Mouse (Mus musculus) left cerebral cortex, adult 9 months (tissue): ENCODE data around the gene Lmx1b.

Experiments used
- DNase-seq, 2 experiments: peaks; one replicate each; pipeline ENCODE4 v3.0.0; 2022; ENCODE audit warnings: low spot score in 2 of 2

The Lmx1b gene

DNA sequence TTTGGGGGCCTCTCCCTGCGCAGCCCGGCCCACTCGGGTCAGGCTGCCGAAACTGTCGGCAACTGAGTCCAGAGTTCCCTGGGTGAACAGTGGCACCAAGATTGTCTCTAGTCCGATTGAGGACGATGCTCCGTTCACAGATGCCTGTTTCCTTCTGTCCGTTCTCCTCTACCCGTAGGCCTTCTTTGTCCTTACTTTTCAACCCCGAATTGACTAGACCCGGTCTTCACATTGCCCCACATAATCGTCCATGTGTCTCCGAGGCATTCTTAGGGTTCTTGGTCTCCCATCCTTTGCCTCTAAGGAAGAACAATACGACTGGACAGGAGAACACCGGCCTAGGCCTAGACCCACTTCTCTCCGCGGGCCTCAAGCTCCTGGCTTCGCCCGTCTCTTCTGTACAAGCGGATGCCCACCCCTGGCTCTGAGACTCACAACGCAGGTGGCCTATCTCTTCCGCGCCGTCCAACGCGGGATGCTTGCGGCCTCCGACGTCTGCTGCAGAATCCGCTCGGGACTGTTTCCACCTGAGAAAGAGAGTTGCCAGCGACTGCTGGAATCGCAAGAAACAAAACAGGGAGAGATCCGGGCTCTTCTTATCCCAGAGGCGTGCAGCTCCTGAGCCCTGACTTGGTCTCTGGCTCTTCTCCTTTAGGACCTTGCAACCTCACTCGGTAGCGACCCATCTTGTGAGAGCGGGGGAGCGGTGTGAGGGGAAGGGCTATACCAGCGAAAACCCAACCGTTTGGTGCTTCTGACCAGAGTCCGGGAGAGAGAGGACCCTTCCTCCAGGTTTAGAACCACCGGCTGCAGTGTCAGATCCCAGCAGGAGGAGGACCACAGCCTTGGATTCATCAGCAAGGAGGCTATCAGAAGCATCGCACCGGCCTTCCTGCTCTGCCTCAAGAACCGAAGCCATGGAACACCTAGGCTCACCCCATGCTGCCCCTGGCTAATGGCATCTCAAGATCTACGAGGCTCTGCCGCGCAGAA lies 3.7 kb upstream of the Lmx1b start:
- no peak for DNase-seq

DNA sequence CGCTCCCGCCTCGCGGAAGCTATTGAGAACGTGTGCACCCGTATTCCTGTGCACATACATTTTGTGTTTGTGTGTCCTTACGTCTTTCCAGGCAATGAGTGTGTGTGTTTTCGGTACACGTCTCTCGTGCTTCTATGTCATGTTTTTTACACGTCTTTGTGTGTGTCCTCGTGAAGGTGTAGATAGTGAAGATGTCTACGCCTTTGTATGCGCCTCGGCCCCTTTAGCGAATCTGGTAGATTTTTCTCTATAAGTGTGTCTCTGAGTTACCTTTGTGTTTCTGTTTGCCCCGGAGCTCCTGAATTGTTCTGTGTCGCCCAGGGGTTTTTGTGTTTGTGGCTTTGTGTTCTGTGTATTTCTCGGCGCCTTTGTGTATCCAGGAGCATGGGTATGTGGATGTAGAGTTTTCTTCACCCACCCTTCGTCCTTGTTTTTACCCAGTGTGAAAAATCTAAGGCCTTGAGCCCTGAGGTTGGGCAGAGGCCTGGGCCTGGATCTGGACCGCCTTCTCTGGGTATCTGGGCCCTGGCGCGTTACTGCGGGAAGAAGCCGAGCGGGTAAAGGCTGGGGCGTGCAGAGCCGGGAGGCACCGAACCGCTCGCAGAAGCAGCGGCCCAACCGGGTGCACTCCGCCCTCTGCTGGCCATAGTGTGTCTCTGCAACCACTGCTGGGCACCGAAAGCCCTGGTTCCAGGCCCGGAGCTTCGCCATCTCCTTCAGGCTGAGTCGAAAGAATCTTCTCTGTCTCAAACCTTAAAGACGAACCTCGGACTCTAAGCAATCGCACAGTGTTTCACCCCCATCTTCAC lies 2.5 kb upstream of the Lmx1b start:
- peak in 1 of 2 experiments; percentile 71 for DNase-seq

DNA sequence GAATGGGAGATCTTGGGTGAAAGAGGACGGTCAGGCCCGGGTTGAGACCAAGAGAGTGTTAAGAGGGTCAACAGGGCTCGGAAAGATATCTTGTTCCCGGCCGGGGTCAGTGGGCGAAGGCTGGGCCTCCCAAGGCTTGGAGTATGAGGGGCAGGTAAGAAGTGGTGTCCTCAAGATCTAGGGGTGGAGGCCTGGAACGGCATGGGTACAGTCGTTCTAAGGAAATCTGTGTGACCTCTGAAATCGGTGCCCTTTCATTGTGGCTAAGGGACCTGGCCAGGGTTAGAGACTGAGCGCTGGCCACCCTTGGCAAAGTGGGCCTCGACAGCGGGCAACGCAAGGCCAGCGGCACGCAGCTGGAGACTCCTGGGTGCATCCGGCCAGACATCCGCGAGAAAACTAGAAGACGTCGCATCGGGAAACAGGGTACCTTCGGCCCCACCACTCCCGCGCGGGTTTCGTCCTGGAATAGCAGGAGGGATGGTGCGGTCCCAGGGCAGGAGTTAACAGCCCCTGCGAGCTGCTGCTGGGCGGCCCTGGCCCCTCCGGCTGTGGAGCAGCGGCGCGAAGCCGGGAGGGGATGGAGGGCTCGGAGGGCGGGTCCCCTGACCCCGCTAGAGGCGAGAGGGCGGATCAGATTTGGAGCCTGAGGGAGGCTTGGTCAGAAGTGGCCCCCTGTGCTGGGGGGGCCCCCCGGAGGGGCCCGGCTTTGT lies 1.7 kb upstream of the Lmx1b start:
- DNase-seq: no peak

DNA sequence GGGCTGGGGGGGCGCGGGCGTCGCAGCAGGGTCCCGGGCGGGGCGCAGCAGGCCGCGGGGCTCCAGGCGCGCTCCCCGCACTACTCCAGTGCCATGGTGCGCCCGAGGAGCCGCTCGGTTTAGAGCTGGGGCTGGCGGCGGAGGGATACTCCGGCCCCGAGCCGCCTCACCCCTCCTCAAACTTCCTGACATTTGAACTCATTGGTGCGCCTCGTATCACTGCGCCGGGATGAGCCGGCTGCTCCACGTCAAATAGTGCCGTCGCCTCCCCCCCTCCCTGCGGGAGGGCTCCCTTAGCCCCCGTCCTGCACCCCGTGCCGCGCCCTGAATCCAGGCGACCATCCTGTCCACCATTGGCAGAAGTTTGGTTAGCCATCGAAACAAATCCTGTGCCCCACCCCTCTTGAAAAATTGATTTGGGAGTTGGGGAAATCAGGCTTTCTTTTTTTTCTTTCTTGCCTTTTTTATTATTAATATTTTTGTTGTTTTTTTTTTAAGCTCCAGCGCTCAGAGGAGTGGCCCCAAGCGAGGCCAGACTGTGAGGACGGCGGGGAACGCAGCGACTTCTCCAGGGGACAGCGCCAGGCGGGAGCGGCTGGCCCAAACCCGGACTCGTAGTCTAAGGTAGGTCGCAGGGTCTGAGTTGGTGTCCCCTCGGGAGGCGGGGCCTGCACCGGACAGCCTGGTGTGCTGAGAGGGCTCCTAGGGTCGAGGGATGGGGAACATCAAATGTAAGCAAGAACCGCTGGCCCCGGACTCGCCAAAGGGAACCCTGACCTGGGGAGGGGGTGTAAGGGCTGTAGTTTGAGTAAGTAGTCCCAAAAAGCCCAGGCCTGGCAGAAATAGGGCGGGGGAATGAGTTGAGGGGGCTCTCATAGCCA lies 907 bp upstream of the Lmx1b start:
- DNase-seq: no peak

DNA sequence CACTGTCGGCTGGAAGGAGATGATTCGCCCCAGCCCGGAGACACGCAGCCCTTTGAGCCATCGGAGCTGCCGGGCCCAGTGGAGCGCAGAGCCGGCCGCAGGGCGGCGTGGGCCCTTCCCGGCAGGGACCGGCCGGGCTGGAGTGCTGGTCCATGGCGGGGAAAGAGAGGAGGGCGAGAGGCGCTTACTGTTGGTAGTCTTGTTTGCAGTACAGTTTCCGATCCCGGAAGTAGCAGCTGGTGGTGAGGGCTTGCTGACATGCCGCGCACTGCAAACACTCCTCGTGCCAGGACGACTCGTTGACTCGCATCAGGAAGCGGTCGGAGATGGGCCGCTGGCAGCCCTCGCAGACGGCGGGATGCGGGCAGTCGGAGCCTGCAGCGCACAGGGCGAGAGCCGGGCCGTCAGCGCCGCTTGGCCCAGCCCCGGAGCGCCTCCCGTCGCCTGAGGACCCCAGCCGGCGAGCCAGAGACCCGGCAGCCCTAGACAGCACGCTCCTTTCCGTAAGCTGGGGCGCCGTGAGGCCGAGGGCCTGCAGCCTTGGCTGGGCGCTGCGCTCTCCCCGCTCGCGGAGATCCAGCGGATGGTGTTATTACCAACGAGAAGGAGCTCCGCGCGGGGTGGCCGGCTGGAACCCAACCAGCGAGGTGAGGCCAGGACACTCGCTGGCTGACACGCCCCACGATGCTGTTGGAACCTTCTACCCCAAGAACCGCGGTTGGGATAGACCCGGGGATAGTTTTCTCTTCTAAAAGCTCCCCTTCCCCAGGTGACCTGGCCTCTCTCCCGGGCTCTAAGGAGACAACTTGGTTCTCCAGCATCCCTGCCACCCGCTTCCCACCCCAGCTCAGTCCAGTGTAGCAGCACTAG lies 775 bp downstream of the Lmx1b start:
- DNase-seq: no peak

GRCm38 (mm10) chr2:33638141-33638733 lies 2.1 kb downstream of the Lmx1b start:
- DNase-seq: no peak

GRCm38 (mm10) chr2:33637288-33637687 lies 3.0 kb downstream of the Lmx1b start:
- no peak for DNase-seq

- DNase-seq: no peak
Measured at GRCm38 (mm10) chr2:33636628-33637188, 3.6 kb downstream of the Lmx1b start.

GRCm38 (mm10) chr2:33636117-33636521 lies 4.2 kb downstream of the Lmx1b start:
- no peak for DNase-seq

- DNase-seq: no peak
Measured at GRCm38 (mm10) chr2:33635323-33636116, 4.8 kb downstream of the Lmx1b start.

DNA sequence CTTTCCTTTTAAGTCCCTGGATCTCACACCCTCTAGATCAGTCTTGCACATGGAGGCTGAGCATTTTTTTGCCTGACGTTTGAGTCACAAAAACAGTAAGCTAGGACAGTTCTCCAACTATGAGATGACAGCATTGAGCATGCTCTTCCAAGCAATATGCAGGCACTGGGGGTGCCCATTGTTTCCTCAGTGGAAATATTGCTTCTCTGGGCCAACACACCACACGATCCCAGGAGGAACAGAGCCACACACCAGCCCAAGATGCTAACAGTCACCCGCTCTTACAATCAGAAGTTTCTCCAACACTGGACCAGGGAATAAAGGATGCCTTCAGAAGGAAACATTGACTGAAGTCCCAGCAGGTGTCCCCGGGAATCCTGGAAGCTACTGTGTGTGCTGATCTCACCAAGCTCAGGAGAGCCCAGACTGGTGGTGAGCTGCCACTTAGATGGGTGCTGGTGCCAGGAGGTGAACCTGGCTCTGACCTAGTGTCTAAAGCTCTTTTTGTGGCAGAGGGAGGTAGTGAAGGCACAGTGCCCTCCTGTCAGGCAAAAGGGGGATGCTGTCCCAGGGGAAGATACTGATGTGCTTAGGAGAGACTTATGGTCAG lies 5.7 kb downstream of the Lmx1b start:
- DNase-seq: no peak

- DNase-seq: no peak
Measured at GRCm38 (mm10) chr2:33633955-33634354, 6.4 kb downstream of the Lmx1b start.

DNA sequence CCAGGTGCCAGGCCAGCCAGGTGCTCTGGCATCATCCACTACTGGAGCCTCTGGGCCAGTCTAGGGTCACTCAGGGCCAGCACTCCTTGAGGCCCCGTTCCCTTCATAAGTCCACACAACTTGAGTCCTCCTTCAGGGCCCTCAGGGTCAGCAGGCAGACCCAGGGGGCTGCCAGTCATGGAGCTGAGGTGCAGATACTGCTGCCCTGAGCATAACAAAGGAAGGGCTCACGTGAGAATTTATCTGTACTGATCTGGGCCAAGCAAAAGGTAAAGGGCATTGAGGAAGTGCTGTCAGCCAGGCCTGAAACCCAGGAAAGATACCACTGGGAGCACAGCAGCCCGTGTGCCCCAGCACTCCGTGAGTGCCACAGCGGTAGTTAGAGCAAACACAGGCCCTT lies 7.1 kb downstream of the Lmx1b start:
- no peak for DNase-seq

DNA sequence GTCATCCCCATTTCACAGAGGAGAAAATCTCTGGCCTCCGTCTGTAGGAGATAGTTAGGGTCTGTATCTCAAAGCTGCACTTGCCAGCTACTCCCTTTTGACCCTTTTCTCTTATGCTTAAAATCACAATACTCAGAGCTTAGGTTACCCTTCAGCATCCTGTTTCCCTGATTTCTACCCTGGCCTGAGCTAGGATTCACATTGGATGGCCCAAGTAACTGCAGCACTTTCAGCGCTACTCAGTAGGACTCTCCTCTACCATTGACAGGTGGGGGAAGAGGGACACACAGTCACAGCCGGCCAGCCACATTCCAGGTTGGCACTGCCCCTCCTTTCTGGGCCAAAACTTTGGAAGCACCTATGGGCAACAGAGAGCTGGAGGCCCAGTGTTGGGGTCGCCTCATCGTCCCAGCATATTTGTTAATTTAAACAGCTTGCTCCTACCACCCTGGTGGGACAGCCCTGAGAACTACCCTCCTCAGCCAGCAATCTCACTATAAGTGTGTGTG lies 7.7 kb downstream of the Lmx1b start:
- no peak for DNase-seq

DNA sequence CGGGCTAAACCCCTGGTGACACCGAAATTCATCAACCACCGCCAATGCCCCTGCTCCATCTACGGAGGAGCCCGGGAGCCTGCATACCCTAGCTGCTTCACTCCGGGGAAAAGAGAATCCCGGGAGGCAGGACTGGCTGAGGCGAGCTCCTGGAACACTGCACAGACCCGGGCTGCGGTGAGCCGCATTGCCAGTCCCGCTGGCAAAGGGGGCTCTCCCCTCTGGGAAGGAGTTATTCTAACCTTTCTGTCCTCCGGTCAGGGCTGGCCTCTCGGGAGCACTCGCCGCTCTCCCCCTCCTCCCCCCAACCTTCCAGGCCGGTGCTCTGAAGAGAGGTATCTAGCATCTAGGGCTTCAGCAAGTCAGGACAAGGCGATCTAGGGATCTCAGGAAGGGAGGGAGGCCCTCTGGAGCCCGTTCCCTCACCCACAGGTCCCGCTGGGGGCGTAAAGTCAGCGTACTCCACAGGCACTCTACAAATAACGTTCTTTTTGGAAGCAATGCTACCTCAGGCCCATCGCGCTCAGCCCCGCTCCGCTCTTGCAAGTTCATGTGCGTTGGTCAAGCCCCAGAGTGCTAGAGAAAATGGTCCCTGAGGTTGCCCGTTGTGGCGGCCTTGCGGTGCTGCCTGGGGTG lies 8.5 kb downstream of the Lmx1b start:
- no peak for DNase-seq

GRCm38 (mm10) chr2:33631022-33631707 lies 9.1 kb downstream of the Lmx1b start:
- no peak for DNase-seq
